Mouse (Mus musculus): ENCODE measurements around the gene Polr3h. TPM values are rescaled to one million over a fixed set of nuclear protein-coding genes. Genes with fewer than 3 reads are reported as not detected.

Gene Polr3h
- polyA plus RNA-seq, 1 experiment, result 52.6 TPM

DNA sequence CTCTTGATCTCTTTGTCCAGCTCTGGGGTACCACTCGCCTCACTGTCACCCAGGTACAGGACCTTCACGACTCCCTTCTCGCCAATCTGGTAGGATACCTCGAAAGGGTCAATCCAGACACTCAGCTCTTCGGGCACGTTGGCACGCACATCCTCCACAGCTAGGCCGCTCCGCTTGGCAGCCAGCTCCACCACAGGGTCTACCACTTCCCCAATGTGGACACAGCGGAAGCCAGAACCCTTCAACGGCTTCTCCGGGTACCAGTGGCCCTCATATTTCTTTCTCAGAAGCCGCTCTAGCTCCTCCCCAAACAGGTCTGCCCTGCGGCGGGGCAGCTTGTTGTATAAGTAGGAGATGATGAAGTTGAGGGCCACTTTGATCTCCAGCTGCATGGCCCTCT lies 74.7 kb downstream of the Polr3h start:
- H3K36me3 ChIP-seq (replicated peaks; ENCODE audit: low read length), result peaks cover 81% of the 10 kb centered on the region
- no peaks in the 10 kb centered on the region for H3K27me3 ChIP-seq (replicated peaks)
- no peaks in the 10 kb centered on the region for H3K9me3 ChIP-seq
- H3K4me3 ChIP-seq (replicated peaks), result no peak overlapping the region
- H3K4me1 ChIP-seq, result peaks cover 78% of the 10 kb centered on the region
- no peak for TF ChIP-seq GATA1 (IDR thresholded peaks at IDR 0.05; ENCODE audit: borderline replicate concordance, low read length)
- no peak for TF ChIP-seq FLI1 (IDR thresholded peaks at IDR 0.05; ENCODE audit: low read length)

DNA sequence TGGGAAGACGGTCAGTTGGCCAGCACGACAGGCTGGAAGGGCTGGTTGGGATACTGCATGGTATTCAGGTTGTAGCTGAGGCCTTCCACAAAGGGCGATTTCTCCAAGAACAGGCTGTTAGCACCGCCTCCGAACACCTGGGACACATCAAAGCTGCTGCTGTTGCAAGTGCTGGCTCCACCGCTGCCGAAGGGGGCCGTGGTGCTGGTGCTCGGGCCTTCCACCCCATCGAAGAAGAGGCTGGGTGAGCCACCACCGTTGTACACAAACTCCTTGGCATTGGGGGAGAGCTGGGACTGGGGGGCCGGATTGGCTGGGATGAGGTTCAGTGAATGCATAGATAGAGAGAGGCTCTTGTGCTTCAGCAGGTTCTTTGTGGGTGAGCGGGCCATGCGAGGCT lies 75.3 kb downstream of the Polr3h start:
- TF ChIP-seq FLI1 (IDR thresholded peaks at IDR 0.05; ENCODE audit: low read length), result no peak
- TF ChIP-seq GATA1 (IDR thresholded peaks at IDR 0.05; ENCODE audit: borderline replicate concordance, low read length), result no peak
- peaks cover 81% of the 10 kb centered on the region for H3K4me1 ChIP-seq
- no peaks in the 10 kb centered on the region for H3K27me3 ChIP-seq (replicated peaks)
- H3K9me3 ChIP-seq, result no peaks in the 10 kb centered on the region
- peaks cover 81% of the 10 kb centered on the region for H3K36me3 ChIP-seq (replicated peaks; ENCODE audit: low read length)
- H3K4me3 ChIP-seq (replicated peaks), result no peak overlapping the region

DNA sequence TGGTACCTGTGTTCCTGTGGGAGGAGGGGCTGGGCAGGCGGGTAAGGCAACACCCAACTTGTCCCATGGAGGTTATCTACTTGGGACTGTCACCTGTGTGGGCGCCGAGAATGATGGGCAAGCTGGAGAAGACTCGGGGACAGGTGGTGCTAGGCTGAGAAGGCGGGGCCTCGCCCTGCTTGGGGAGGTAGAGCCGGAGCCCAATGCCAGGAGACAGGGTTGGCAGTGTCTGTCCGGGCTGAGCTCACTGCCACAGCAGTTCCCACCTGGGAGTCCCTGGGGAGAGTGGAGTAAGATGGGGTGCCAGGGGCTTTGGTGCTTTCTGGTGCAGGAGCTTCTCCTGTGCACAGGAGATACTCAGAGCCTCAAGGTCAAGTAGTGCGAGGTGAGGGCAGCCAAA lies 76.9 kb downstream of the Polr3h start:
- Histone ChIP-seq H3K9me3 (no peaks in the 10 kb centered on the region), H3K4me3 (replicated peaks) (no peak overlapping the region), H3K4me1 (peaks cover 76% of the 10 kb centered on the region), H3K36me3 (replicated peaks; ENCODE audit: low read length) (peaks cover 71% of the 10 kb centered on the region), H3K27me3 (replicated peaks) (no peaks in the 10 kb centered on the region)
- no peak for TF ChIP-seq GATA1 (IDR thresholded peaks at IDR 0.05; ENCODE audit: borderline replicate concordance, low read length)
- TF ChIP-seq FLI1 (IDR thresholded peaks at IDR 0.05; ENCODE audit: low read length), result no peak

DNA sequence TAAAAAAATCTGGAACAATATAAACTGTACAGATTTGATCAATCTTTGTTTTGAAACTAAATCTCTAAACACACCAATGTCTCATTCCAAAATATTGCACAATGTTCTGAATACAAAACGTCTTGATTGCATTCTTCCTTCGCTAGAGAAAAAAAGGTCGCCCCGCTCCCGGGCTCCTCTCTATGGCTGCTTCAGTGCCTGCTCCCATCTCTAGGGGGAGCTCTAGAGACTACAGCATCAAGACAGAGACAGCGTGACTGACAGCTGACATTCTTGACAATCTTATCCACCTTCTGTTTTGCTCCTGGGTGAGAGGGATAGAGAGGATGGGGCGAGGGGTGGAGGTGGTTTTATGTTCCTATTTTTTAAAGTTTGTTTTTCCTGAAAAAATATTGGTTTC lies 77.7 kb downstream of the Polr3h start:
- Histone ChIP-seq H3K4me1 (peaks cover 69% of the 10 kb centered on the region), H3K9me3 (no peaks in the 10 kb centered on the region), H3K4me3 (replicated peaks) (no peak overlapping the region), H3K27me3 (replicated peaks) (no peaks in the 10 kb centered on the region), H3K36me3 (replicated peaks; ENCODE audit: low read length) (peaks cover 63% of the 10 kb centered on the region)
- TF ChIP-seq GATA1 (IDR thresholded peaks at IDR 0.05; ENCODE audit: borderline replicate concordance, low read length) (no peak), FLI1 (IDR thresholded peaks at IDR 0.05; ENCODE audit: low read length) (no peak)

DNA sequence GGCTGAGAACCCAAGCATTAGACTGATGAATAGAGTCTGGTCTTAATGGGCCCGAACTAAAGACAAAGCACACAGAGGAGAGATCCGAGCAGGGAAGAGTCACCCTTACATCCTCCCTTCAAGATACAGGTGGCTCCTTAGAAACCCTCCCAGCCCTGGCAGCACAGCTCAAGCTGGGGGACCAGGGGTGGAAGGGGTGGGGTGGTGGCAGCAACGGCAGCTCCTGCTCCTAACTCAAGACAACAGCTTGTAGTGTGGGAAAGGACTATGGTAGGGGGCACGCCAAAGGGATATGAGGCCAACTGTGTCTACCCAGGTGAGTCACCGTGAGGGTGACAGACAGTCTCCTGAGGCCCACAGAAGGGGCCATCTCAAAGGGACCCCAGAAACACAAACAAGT lies 78.2 kb downstream of the Polr3h start:
- no peak overlapping the region for H3K4me3 ChIP-seq (replicated peaks)
- peaks cover 60% of the 10 kb centered on the region for H3K36me3 ChIP-seq (replicated peaks; ENCODE audit: low read length)
- H3K27me3 ChIP-seq (replicated peaks), result no peaks in the 10 kb centered on the region
- TF ChIP-seq FLI1 (IDR thresholded peaks at IDR 0.05; ENCODE audit: low read length), result no peak
- TF ChIP-seq GATA1 (IDR thresholded peaks at IDR 0.05; ENCODE audit: borderline replicate concordance, low read length), result no peak
- no peaks in the 10 kb centered on the region for H3K9me3 ChIP-seq
- peaks cover 66% of the 10 kb centered on the region for H3K4me1 ChIP-seq

DNA sequence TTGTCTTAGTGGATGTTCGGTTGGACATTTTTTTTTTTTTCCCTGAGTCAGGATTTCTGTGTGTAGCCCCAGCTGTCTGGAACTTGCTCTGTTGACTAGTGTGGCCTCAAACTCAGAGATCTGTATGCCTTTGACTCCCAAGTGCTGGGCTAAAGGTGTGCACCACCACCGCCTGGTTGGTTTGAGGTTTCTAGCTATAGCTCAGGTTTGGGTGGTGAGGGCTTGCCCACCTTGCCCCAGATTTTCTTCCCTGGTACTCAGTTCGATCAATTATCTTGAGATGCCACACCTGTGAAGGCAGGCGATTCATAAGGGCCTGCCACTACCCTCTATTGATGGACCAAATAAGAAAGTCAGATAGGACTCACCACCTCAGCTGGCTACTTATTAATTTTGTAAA lies 78.9 kb downstream of the Polr3h start:
- H3K4me1 ChIP-seq, result peaks cover 59% of the 10 kb centered on the region
- H3K4me3 ChIP-seq (replicated peaks), result no peak overlapping the region
- H3K27me3 ChIP-seq (replicated peaks), result no peaks in the 10 kb centered on the region
- H3K9me3 ChIP-seq, result no peaks in the 10 kb centered on the region
- H3K36me3 ChIP-seq (replicated peaks; ENCODE audit: low read length), result peaks cover 53% of the 10 kb centered on the region
- no peak for TF ChIP-seq FLI1 (IDR thresholded peaks at IDR 0.05; ENCODE audit: low read length)
- TF ChIP-seq GATA1 (IDR thresholded peaks at IDR 0.05; ENCODE audit: borderline replicate concordance, low read length), result no peak

DNA sequence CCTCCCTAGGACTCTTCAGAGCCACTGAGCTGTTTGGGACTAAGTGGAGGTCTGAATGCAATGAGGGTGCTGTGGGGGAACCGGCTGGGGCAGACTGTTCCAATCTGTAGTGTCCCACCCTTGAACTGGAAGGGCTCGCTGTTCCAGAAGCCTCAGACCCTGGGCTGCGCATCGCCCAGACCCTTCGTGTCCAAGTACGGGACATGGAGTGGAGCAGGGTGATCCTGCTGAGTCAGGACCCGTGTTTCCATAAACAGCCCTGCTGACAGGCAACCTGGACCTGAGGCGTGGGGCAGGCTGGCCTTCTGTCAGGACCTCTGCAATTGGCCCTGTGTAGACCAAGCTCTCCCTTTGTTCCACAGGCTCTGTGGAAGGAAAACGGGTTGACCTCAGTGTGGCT lies 79.3 kb downstream of the Polr3h start:
- Histone ChIP-seq H3K36me3 (replicated peaks; ENCODE audit: low read length) (peaks cover 49% of the 10 kb centered on the region), H3K27me3 (replicated peaks) (no peaks in the 10 kb centered on the region), H3K4me3 (replicated peaks) (peak overlapping the region; percentile 19), H3K4me1 (peaks cover 55% of the 10 kb centered on the region), H3K9me3 (no peaks in the 10 kb centered on the region)
- TF ChIP-seq FLI1 (IDR thresholded peaks at IDR 0.05; ENCODE audit: low read length) (no peak), GATA1 (IDR thresholded peaks at IDR 0.05; ENCODE audit: borderline replicate concordance, low read length) (no peak)

DNA sequence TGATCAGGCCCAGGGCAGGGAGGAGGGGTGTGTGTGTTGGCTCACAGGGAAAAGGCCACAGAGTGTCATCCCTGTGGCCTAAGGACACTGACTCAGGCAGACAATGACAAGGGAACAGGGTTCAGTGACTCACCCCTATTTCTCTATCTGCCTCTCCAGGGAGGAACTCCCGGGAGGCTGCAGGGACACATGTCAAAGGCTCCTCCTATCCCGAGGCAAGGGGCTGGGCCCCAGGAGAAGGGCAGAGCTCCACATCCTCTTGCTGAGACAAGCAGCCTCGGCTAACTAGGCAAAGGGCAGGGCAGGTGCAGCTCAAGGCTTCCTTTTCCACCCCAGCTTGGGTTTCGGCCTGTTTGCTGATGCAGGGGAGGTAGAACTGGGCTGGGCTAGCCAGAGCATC lies 80.3 kb downstream of the Polr3h start:
- Histone ChIP-seq H3K9me3 (no peaks in the 10 kb centered on the region), H3K27me3 (replicated peaks) (no peaks in the 10 kb centered on the region), H3K36me3 (replicated peaks; ENCODE audit: low read length) (peaks cover 39% of the 10 kb centered on the region), H3K4me3 (replicated peaks) (peak overlapping the region; percentile 83), H3K4me1 (peaks cover 47% of the 10 kb centered on the region)
- TF ChIP-seq GATA1 (IDR thresholded peaks at IDR 0.05; ENCODE audit: borderline replicate concordance, low read length) (0 out of 3 replicates have a peak, but pooled peaks have one; percentile 25), FLI1 (IDR thresholded peaks at IDR 0.05; ENCODE audit: low read length) (no peak)

DNA sequence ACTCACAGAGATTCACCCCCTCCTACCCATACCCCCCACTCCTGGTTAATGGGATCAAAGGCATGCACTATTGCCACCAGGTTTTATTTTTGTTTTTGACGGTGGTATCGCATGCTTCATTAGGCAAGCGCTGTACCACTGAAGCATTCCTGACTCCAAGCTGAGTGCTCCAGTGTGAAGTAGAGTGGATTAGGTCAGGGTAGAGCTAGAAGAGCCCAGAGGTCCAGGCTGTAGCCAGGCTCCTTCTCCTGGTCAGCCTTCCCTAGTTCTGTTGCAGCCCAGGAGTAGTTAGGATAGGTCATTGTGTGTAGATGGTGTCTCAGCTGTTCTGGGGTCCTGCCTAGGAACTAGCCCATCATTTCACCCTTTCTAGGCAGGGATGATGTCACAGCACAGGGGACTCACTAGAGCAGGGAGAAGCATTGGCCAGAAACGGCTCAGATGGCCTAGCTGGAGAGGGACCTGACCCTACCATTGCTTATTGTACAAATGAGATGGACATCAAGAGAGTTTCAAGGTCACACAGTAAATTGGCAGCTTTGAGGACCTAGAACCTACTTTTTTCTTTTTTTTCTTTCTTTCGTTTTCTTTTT lies 80.9 kb downstream of the Polr3h start:
- Histone ChIP-seq H3K4me1 (peaks cover 42% of the 10 kb centered on the region), H3K4me3 (replicated peaks) (peak overlapping the region; percentile 56), H3K9me3 (no peaks in the 10 kb centered on the region), H3K27me3 (replicated peaks) (no peaks in the 10 kb centered on the region), H3K36me3 (replicated peaks; ENCODE audit: low read length) (peaks cover 33% of the 10 kb centered on the region)
- TF ChIP-seq GATA1 (IDR thresholded peaks at IDR 0.05; ENCODE audit: borderline replicate concordance, low read length) (no peak), FLI1 (IDR thresholded peaks at IDR 0.05; ENCODE audit: low read length) (no peak)

DNA sequence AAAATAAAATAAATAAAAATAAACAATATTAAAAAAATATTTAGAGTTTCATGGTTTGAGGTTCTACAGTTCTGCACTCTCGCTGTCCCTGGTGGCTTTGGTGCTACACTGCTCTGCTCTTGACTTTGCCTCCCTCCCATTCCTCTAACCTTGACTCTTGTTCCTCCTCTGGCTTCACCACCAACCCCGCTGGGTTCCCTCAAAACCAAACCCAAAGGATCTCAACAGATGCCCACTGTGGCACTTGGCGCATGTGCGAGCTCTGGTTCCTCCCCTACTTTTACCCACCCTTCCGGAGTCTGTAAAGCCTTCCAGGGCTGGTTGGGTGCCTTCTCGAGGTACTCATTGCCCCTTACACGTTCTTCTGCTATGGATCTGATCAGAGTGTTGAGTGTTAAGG lies 83.8 kb downstream of the Polr3h start:
- Histone ChIP-seq H3K4me3 (replicated peaks) (no peak overlapping the region), H3K36me3 (replicated peaks; ENCODE audit: low read length) (peaks cover 8% of the 10 kb centered on the region), H3K27me3 (replicated peaks) (peaks cover 3% of the 10 kb centered on the region), H3K9me3 (no peaks in the 10 kb centered on the region), H3K4me1 (peaks cover 50% of the 10 kb centered on the region)
- TF ChIP-seq FLI1 (IDR thresholded peaks at IDR 0.05; ENCODE audit: low read length) (no peak), GATA1 (IDR thresholded peaks at IDR 0.05; ENCODE audit: borderline replicate concordance, low read length) (no peak)

DNA sequence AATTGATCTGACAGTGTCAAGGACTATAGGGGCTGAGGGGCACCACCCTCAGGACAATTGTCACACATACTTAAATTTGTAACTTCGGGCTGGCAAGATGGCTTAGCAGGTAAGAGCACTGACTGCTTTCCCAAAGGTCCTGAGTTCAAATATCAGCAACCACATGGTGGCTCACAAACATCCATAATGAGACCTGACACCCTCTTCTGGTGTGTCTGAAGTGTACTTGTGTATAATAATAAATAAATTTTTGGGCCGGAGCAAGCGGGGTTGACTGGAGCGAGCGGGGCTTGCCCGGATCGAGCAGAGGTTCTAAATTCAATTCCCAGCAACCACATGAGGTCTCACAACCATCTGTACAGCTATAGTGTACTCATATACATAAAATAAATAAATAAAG lies 85.7 kb downstream of the Polr3h start:
- peaks cover 20% of the 10 kb centered on the region for H3K27me3 ChIP-seq (replicated peaks)
- H3K9me3 ChIP-seq, result no peaks in the 10 kb centered on the region
- TF ChIP-seq FLI1 (IDR thresholded peaks at IDR 0.05; ENCODE audit: low read length) (no peak), GATA1 (IDR thresholded peaks at IDR 0.05; ENCODE audit: borderline replicate concordance, low read length) (no peak)
- no peak overlapping the region for H3K4me3 ChIP-seq (replicated peaks)
- peaks cover 50% of the 10 kb centered on the region for H3K4me1 ChIP-seq
- H3K36me3 ChIP-seq (replicated peaks; ENCODE audit: low read length), result no peaks in the 10 kb centered on the region

Measured in megakaryocyte, embryonic 14.5 days (primary cell).